Mouse (Mus musculus) erythroid progenitor cell, adult 5-6 weeks (primary cell): ENCODE results near the gene Efr3b. TPM values are rescaled to one million over a fixed set of nuclear protein-coding genes. Genes with fewer than 3 reads are reported as not detected.

Experiments
- ATAC-seq: replicated peaks from 2 replicates; pipeline ENCODE4 v1.8.0; 2016; ENCODE audit warnings: moderate number of reproducible peaks, mild to moderate bottlenecking, moderate TSS enrichment, inconsistent platforms; ENCODE audit not compliant: poor library complexity, low FRiP score, severe bottlenecking
- total RNA-seq, 2 experiments: library from RNA; stranded (forward) in 1 of 2; stranded (reverse) in 1 of 2; fragments of 150-400 nt in 1 of 2; fragments of 186-747, 209-891 nt in 1 of 2; gene quantifications; 2 replicates each; pipeline versions ENCODE4 v1.2.3 to v1.2.4; 2015 to 2017; ENCODE audit warnings: low replicate concordance in 2 of 2

Efr3b gene
- total RNA-seq, 2 experiments from 2014 or later = not detected

DNA sequence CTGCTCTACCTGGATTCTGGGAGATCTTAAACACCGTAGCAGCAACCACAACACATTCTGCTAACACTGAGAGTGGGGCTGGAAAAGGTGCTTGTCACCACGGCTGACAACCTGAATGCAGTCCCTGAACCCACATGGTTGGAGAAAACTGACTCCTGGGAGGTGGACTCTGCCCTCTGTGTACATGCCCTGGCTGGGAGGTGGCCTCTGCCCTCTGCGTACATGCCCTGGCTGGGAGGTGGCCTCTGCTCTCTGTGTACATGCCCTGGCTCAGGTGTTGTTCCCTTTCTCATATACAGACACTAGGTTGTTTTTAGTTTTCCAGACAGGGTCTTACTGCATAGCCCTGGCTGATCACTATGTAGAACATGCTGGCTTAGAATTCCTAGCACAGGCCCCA, 119.3 kb downstream of the Efr3b start:
- no peak for ATAC-seq

DNA sequence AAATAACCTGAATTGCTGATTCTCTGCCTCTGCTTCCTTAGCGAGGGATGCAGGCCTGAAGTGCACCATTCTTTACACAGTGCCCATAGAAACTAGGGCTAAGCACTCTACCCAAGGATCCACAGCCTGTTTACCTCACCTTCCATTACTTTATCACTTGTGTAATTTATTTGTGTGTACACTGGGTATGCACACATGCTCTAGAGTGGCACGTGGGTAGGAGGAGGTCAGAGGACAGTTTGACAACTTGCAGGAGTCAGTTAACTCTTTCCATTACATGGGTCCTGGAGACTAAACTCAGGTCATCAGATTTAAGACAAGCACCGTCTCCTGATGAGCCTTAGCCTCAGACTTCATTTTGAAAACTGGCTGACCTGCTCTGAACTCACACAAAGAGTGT, 120.1 kb downstream of the Efr3b start:
- no peak for ATAC-seq

DNA sequence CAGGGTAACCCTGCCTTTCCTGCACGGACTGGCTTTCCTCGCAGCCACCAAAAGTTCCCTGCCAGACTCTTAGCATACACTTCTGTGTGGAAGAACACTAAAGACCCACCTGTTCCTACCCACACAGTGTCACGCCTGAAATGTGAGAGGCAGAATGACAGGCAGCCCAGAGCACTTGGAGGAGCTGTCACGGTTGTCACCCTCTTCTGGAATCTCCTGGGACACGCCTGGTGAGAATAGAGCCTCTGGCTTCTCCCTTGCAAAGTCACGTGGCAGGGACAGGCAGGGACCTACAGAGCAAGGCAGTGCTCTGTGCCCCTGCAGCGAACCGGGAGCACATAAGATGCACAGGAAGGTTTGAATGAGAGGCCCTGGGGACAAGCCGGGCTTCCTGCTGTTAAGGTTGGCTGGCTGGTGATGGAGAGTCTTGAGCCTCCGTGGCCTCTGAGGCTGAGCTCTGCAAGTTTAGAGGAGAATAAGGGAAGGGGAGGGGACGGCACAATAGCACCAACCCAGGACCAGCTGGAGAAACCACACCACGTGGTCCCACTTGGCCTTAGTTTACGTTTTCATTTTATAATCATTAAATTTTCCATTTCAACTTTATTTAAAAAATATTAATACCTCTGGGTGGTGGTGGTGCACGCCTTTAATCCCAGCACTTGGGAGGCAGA, 120.9 kb downstream of the Efr3b start:
- ATAC-seq = no peak

DNA sequence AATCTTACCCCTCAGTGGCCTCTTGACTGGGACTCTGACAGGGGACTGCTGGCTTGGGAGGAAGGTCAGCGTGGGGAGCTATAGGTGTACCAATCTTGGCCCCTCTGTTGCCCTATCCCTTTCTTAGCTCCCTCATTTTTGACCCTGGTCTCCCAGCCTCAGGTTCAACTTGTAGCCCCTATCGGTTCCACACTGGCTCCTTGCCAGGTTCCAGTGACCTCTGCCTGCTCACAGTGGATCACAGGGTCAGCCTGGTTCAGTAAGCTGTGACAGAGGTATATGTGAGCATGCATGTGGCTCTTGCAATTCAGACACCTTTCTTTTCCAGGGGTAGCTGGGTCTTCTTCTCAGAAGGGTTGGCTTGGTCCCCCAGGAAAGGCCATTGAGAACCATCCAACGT, 122.9 kb downstream of the Efr3b start:
- no peak for ATAC-seq

Other genes with a start within 250 kb of the Efr3b start
- gene Dnmt3a, start 232.9 kb downstream of the Efr3b start, total RNA-seq (2015; ENCODE audit: low replicate concordance) = 1.3 and 4.0 TPM in 2 replicates
- 0.83 and 3.7 TPM in 2 replicates for gene Dnmt3a, start 232.9 kb downstream of the Efr3b start, total RNA-seq (2017; ENCODE audit: low replicate concordance)
- gene Pomc, start 84.0 kb downstream of the Efr3b start, total RNA-seq (2015; ENCODE audit: low replicate concordance) = 4.2 TPM in 1 of 2 replicates, not detected in the other
- gene Pomc, start 84.0 kb downstream of the Efr3b start, total RNA-seq (2017; ENCODE audit: low replicate concordance) = not detected in 2 replicates
- gene Dnajc27, start 43.7 kb upstream of the Efr3b start, total RNA-seq (2015; ENCODE audit: low replicate concordance) = 1.4 TPM in 1 of 2 replicates, not detected in the other
- 0.08 and 1.8 TPM in 2 replicates for gene Dnajc27, start 43.7 kb upstream of the Efr3b start, total RNA-seq (2017; ENCODE audit: low replicate concordance)
- gene Adcy3, start 94.2 kb upstream of the Efr3b start, total RNA-seq (2015; ENCODE audit: low replicate concordance) = 1.3 and 4.7 TPM in 2 replicates
- 1.7 and 7.4 TPM in 2 replicates for gene Adcy3, start 94.2 kb upstream of the Efr3b start, total RNA-seq (2017; ENCODE audit: low replicate concordance)
- 1.8 TPM in 1 of 2 replicates, not detected in the other for gene Ptrhd1, start 195.1 kb upstream of the Efr3b start, total RNA-seq (2015; ENCODE audit: low replicate concordance)
- 0.83 and 1.0 TPM in 2 replicates for gene Ptrhd1, start 195.1 kb upstream of the Efr3b start, total RNA-seq (2017; ENCODE audit: low replicate concordance)
- gene Cenpo, start 195.4 kb upstream of the Efr3b start, total RNA-seq (2015; ENCODE audit: low replicate concordance) = 11.3 and 15.1 TPM in 2 replicates
- 16.0 and 24.8 TPM in 2 replicates for gene Cenpo, start 195.4 kb upstream of the Efr3b start, total RNA-seq (2017; ENCODE audit: low replicate concordance)